Mouse (Mus musculus) kidney, postnatal 0 days (tissue): ENCODE measurements around the gene Sgcd. TPM values are rescaled to one million over a fixed set of nuclear protein-coding genes. Genes with fewer than 3 reads are reported as not detected.

Source experiments
- ATAC-seq: fragments of 200-750 bp; cut with Nextera tagmentation; replicated peaks from 2 replicates; pipeline ENCODE4 v1.8.0; 2017; ENCODE audit warnings: low read depth, moderate number of reproducible peaks, moderate TSS enrichment, moderate library complexity; ENCODE audit not compliant: low FRiP score
- DNase-seq: peaks from one replicate; pipeline ENCODE4 v3.0.0-alpha.2; 2016; ENCODE audit warnings: low spot score
- H3K27ac ChIP-seq: fragments of 300-500 bp; sonication (generic); 2 replicates; pipeline ENCODE4 v1.5.1; 2014; ENCODE audit warnings: mild to moderate bottlenecking
- H3K27me3 ChIP-seq: fragments of 300-500 bp; sonication (generic); 2 replicates; pipeline ENCODE4 v1.6.1; 2014; ENCODE audit warnings: low read length, mixed read lengths; ENCODE audit not compliant: insufficient read depth
- H3K36me3 ChIP-seq: fragments of 300-500 bp; sonication (generic); 2 replicates; pipeline ENCODE4 v1.6.1; 2014; ENCODE audit warnings: low read length, mixed read lengths; ENCODE audit not compliant: insufficient read depth
- H3K4me1 ChIP-seq: fragments of 300-500 bp; sonication (generic); replicated peaks from 2 replicates; pipeline ENCODE4 v1.6.1; 2014; ENCODE audit warnings: antibody characterized with exemption, low read length, mixed read lengths; ENCODE audit not compliant: insufficient read depth
- H3K4me2 ChIP-seq: fragments of 300-500 bp; sonication (generic); 2 replicates; pipeline ENCODE4 v1.6.1; 2014; ENCODE audit warnings: mild to moderate bottlenecking, low read length, moderate library complexity, mixed read lengths
- H3K4me3 ChIP-seq: fragments of 300-500 bp; sonication (generic); replicated peaks from 2 replicates; pipeline ENCODE4 v1.5.1; 2014; ENCODE audit warnings: low read depth, low read length
- H3K9ac ChIP-seq: fragments of 300-500 bp; sonication (generic); 2 replicates; pipeline ENCODE4 v1.6.1; 2014; ENCODE audit warnings: low read depth, low read length
- H3K9me3 ChIP-seq: fragments of 300-500 bp; sonication (generic); replicated peaks from 2 replicates; pipeline ENCODE4 v1.6.1; 2016; ENCODE audit warnings: low read length, inconsistent platforms, mixed read lengths
- CTCF ChIP-seq: IDR thresholded peaks from 2 replicates; pipeline ENCODE4 v1.5.1; 2016; ENCODE audit warnings: antibody characterized with exemption, low read depth, mild to moderate bottlenecking, moderate library complexity
- WGBS: fragments of 180-500 bp; shearing (Covaris S2); extraction: QIAGEN DNeasy Blood & Tissue Kit; methylation state at CpG from one replicate; pipeline ENCODE4 v1.1.7; 2014; 5-methylcytosine and 5-hydroxymethylcytosine counted together
- polyA plus RNA-seq: library from polyadenylated mRNA; unstranded; fragments of >200 nt; fragmentation: Nextera tagmentation; extraction: Ambion mirVana; gene quantifications from 2 replicates; pipeline ENCODE4 v1.2.1, GENCODE M21; 2015

Sgcd gene
- 1.3 and 1.4 TPM in 2 replicates for polyA plus RNA-seq

- TF ChIP-seq CTCF = no peak
- Histone ChIP-seq H3K9me3 (no peaks in the 10 kb centered on the region), H3K27ac (no peak within 1 kb of the TSS), H3K4me1 (0 out of 2 replicates have a peak, but pooled peaks cover 4% of the 10 kb centered on the region), H3K4me3 (peak within 1 kb of the TSS; percentile 55), H3K9ac (peak within 1 kb of the TSS; percentile 32; the same call in 1 of the 2 replicates), H3K27me3 (peaks cover 13% of the 10 kb centered on the region), H3K36me3 (no peaks in the 10 kb centered on the region), H3K4me2 (peak within 1 kb of the TSS; percentile 98)
- ATAC-seq (peak; percentile 75), DNase-seq (peak; percentile 54)
- under 1% methylated on average over 66 of the region's 67 CpGs for WGBS
Observed at GRCm38 (mm10) chr11:47988697-47989533, at the start of gene Sgcd. Sgcd (minus strand) TSS chr11:47988969.

DNA sequence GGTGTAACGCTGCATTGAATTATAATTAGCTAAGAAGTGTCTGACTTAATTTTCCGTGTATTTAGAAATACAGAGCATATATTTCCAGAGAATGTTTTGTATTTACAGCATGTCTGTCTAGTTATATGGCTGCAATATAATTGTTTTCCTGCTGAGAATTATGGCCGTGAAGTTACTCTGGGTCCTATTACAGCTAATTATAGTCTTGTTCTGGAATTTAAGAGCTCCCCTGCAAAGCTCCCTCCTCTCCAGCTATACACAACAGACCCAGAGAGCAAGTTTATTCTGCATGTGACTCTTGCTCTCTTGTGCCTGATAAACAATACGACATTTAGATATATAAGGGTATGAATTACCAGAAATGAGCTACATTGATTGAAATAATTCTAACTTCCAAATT, 49.3 kb upstream of the Sgcd start:
- TF ChIP-seq CTCF = no peak
- peak; percentile 83 for DNase-seq

GRCm38 (mm10) chr11:48012836-48013235, 24.1 kb upstream of the Sgcd start:
- Histone ChIP-seq H3K27me3 (no peaks in the 10 kb centered on the region), H3K4me3 (no peak overlapping the region), H3K9ac (no peak overlapping the region), H3K36me3 (no peaks in the 10 kb centered on the region), H3K27ac (no peak overlapping the region), H3K4me2 (no peak overlapping the region), H3K9me3 (no peaks in the 10 kb centered on the region), H3K4me1 (no peaks in the 10 kb centered on the region)
- WGBS = 46% methylated on average over 3 of the region's 3 CpGs
- no peak for ATAC-seq
- peak; percentile 44 for DNase-seq
- TF ChIP-seq CTCF = no peak

More for the DNA sequence above, 49.3 kb upstream of the Sgcd start:
- Histone ChIP-seq H3K4me3 (no peak overlapping the region), H3K9me3 (no peaks in the 10 kb centered on the region), H3K36me3 (no peaks in the 10 kb centered on the region), H3K9ac (no peak overlapping the region), H3K27me3 (no peaks in the 10 kb centered on the region), H3K4me1 (no peaks in the 10 kb centered on the region), H3K4me2 (no peak overlapping the region), H3K27ac (no peak overlapping the region)
- ATAC-seq = no peak
- WGBS = 25% methylated on average over 4 of the region's 4 CpGs

- Histone ChIP-seq H3K9ac (peak overlapping the region; percentile 32; the same call in 1 of the 2 replicates), H3K27ac (no peak overlapping the region), H3K4me1 (0 out of 2 replicates have a peak, but pooled peaks cover 4% of the 10 kb centered on the region), H3K27me3 (peaks cover 13% of the 10 kb centered on the region), H3K4me2 (peak overlapping the region; percentile 98), H3K4me3 (peak overlapping the region; percentile 55), H3K9me3 (no peaks in the 10 kb centered on the region), H3K36me3 (no peaks in the 10 kb centered on the region)
- no peak for TF ChIP-seq CTCF
- 1% methylated on average over 31 of the region's 31 CpGs for WGBS
- ATAC-seq = peak; percentile 38
- DNase-seq = no peak
Observed at GRCm38 (mm10) chr11:47988333-47988696, 454 bp downstream of the Sgcd start.

DNA sequence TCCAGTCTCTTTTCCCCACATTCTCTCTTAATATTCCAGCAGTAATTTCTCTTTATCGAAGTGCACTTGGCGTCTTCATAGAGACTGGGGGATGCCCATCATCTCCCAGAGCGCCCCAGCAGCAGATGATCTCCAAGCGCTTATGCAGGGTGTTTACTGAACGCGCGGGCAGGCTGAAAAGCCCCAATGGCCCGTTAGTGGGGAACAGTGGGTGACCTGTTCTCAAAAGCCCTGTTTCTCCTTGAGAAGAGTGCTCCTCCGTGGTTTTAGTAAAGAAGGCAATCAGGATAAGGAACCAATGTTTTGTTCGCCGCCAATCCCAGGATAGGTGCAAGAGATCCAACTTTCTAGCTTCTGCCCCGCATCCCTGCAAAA, 889 bp downstream of the Sgcd start:
- H3K9me3 ChIP-seq = no peaks in the 10 kb centered on the region
- H3K9ac ChIP-seq = no peak overlapping the region
- peak overlapping the region; percentile 55 for H3K4me3 ChIP-seq
- peak; percentile 2 for DNase-seq
- H3K4me1 ChIP-seq = 0 out of 2 replicates have a peak, but pooled peaks cover 4% of the 10 kb centered on the region
- H3K27me3 ChIP-seq = peaks cover 13% of the 10 kb centered on the region
- ATAC-seq = no peak
- H3K27ac ChIP-seq = no peak overlapping the region
- 17% methylated on average over 12 of the region's 12 CpGs for WGBS
- TF ChIP-seq CTCF = no peak
- peak overlapping the region; percentile 98 for H3K4me2 ChIP-seq
- no peaks in the 10 kb centered on the region for H3K36me3 ChIP-seq

DNA sequence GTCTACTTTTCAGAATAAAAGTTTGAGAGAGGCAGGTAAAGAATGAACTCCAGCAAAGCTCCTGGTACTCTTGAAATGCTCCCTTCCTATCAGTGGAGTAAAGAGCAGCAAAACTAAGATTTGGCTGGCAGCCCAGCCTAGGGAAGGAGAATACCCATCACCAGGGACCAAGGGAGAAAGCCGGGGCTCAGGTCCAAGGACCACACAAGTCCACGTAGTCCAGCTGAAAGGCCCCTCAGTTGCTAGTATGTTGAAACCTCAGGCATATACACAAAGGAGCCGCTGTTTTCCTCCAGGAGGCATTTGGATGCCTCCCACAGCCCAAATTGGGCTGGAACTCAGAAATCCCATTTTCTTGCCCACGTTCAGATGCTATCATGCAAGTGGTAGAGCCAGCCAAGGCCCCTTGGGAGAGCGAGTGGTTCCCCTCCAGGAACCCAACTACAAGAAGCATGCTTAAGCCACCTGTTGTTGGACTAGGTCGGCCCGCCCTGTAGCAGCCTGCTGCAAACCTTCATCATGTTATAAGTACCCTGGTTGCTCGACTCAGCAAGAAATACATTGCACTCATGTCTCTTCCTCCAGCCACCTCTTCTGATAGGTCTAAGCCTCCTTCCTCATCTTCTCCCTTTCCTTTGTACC, 1.4 kb downstream of the Sgcd start:
- DNase-seq = peak; percentile 1
- H3K4me1 ChIP-seq = 0 out of 2 replicates have a peak, but pooled peaks cover 4% of the 10 kb centered on the region
- peaks cover 13% of the 10 kb centered on the region for H3K27me3 ChIP-seq
- H3K4me3 ChIP-seq = no peak overlapping the region
- no peaks in the 10 kb centered on the region for H3K9me3 ChIP-seq
- TF ChIP-seq CTCF = no peak
- no peak overlapping the region for H3K27ac ChIP-seq
- H3K9ac ChIP-seq = no peak overlapping the region
- H3K4me2 ChIP-seq = peak overlapping the region; percentile 98
- no peak for ATAC-seq
- WGBS = 61% methylated on average over 8 of the region's 8 CpGs
- no peaks in the 10 kb centered on the region for H3K36me3 ChIP-seq
